Mouse (Mus musculus): Measurements from ENCODE around the gene Vmn1r215.
"Not testable (repeated sequence)": the region's sequence is repeated elsewhere in the genome, so short reads cannot be mapped to it uniquely, and the experiment has no call there.

The Vmn1r215 gene

GRCm38 (mm10) chr13:23067725-23068124 lies at the start of gene Vmn1r215:
Vmn1r215 (plus strand) TSS chr13:23068025.
- no peak for DNase-seq (ENCODE audit: low spot score)

- no peak for DNase-seq (ENCODE audit: low spot score)
Measured at GRCm38 (mm10) chr13:23018158-23018557, 49.7 kb upstream of the Vmn1r215 start.

GRCm38 (mm10) chr13:23024812-23025211 lies 43.0 kb upstream of the Vmn1r215 start:
- DNase-seq (ENCODE audit: low spot score), result no peak

- no peak for DNase-seq (ENCODE audit: low spot score)
Measured at GRCm38 (mm10) chr13:23030118-23030517, 37.7 kb upstream of the Vmn1r215 start, which contains the start of gene Vmn1r214. Vmn1r214 (plus strand) TSS chr13:23030418.

GRCm38 (mm10) chr13:23057778-23058177 lies 10.0 kb upstream of the Vmn1r215 start:
- no peak for DNase-seq (ENCODE audit: low spot score)

- DNase-seq (ENCODE audit: low spot score), result no peak
Measured at GRCm38 (mm10) chr13:23069312-23069711, 1.5 kb downstream of the Vmn1r215 start.

GRCm38 (mm10) chr13:23094386-23094785 lies 26.6 kb downstream of the Vmn1r215 start:
- no peak for DNase-seq (ENCODE audit: low spot score)

GRCm38 (mm10) chr13:23118126-23118525 lies 50.3 kb downstream of the Vmn1r215 start, which contains the start of gene Vmn1r217:
Vmn1r217 (minus strand) TSS chr13:23118226.
- not testable (repeated sequence) for DNase-seq (ENCODE audit: low spot score)

GRCm38 (mm10) chr13:23120611-23121010 lies 52.8 kb downstream of the Vmn1r215 start:
- no peak for DNase-seq (ENCODE audit: low spot score)

All from left cerebral cortex, adult 11 months (tissue).